Mouse (Mus musculus): ENCODE measurements around the gene Gstm5.
"Not testable (repeated sequence)": the region's sequence is repeated elsewhere in the genome, so short reads cannot be mapped to it uniquely, and the experiment has no call there.

The Gstm5 gene

DNA sequence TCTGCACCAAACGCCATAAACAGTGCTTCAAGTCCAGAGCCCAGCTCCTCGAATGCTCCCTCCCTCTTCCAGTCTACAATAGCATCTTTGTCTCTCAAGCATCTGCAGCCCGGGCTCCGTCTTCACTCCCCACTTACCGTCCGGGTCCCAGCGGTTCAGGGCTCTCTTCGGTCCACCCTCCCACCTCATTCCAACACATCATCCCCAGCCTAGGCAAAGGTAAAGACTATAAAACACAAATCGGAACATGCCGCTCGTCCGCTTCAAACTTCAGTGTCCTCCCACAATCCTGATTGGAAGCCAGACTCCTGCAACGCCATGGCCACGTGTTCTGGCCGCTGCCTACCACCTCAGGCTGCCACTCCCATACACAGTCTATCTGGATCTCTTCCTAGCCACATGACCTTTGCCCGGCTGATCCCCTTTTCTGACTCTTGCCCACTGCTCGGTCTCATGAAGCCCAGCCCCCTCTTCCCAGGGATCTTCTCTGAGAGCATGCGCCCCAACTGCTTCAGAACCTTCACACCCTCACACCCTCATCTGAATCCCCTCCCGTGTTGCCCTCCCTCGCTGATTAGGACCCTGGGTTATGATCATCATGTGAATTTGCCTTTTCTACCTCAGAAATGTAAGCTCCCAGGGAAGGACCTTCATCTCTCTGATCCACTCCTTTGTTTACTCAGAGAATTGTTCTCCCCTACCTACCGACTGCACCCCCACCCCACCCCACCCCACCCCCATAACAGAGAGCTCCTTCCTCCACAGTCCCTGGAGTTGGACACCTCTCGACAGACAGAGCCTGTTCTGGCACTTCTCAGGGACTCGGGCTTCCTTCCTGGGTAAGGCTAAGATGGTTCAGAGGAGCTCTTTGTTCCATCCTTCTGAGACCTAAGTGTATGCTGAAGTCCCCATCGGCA lies 22.0 kb upstream of the Gstm5 start:
- DNase-seq (ENCODE audit: extremely low spot score, low read depth, low spot score) = no peak

- no peak for DNase-seq (ENCODE audit: extremely low spot score, low read depth, low spot score)
Observed at GRCm38 (mm10) chr3:107875231-107875630, 20.4 kb upstream of the Gstm5 start.

GRCm38 (mm10) chr3:107877005-107877404 lies 18.6 kb upstream of the Gstm5 start, which contains the start of gene Eps8l3:
Gene Eps8l3, plus strand, starts transcription at chr3:107877229.
- DNase-seq (ENCODE audit: extremely low spot score, low read depth, low spot score) = no peak

DNA sequence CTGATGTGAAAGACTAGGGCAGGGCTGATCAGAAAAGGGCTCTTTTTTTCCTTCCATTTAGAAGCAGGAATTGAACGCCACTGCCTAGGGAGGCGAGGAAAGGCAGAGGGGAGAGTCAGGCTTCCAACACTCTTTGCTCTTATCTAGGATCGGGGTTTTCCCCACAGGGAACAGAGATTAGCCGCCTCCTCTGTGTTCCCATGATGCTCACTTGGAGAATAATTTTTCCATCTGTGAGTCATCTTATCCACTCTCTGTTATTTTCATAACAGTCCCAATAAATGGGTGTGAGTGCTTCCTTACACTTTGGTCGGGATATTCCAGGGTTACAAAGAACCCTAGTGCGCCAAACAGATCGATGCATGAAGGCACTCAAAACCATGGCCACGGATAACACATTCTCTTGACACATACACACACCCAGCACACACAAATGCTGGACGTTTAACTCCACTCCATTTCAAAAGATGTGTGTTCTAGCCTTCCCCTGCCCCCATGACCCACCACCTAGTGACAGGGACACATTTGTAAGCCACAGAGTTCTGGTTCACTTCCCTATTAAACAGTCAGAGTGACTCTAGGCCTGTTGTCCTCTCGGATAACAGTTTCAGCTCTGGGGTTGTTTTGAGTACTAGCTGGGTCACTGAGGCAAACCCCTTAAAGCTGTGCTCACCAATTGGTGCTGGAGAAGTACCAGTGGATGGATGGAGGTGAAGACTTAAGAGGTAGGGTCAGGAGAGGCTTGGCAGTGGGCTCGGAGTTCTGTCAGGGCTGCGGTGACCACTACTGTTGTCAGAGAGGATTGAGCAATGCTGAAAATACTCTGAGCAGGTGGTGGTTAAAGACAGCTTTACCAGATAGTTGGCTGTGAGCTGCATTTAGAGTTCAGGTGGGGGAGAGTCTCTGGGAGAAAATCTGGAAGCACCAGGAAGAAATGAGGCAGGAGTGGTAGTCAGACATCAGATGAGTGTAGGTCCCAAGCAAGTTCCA lies 17.6 kb upstream of the Gstm5 start:
- no peak for DNase-seq (ENCODE audit: extremely low spot score, low read depth, low spot score)

- no peak for DNase-seq (ENCODE audit: extremely low spot score, low read depth, low spot score)
Observed at GRCm38 (mm10) chr3:107887674-107888495, 7.7 kb upstream of the Gstm5 start.

- DNase-seq (ENCODE audit: extremely low spot score, low read depth, low spot score) = not testable (repeated sequence)
Observed at GRCm38 (mm10) chr3:107889236-107889635, 6.4 kb upstream of the Gstm5 start.

DNA sequence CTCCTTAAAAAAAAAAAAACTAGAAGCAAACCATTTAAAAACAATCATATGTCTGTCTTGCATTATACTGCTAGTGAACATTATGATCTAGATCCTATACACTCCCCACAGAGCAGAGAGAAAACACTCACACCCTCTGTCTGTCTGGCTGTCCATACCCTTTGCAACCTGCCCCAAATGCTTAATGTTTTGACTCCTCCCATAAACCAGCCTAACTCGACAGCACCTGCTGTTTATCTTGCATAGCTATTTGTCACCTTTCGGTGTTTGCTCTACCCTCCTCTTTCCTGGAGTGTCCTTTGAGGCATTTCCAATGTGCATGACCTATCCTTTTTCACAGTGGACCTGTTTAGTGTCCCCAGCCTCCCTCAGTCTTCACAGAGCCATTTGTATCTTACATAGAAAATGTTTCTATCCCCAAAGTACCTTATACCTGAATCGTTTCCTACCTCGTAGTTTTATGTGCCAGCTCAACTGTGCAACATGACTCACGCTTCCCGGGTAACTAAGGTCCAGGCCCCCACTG lies 364 bp upstream of the Gstm5 start:
- no peak for DNase-seq (ENCODE audit: extremely low spot score, low read depth, low spot score)

GRCm38 (mm10) chr3:107898691-107899090 lies 3.1 kb downstream of the Gstm5 start:
- no peak for DNase-seq (ENCODE audit: extremely low spot score, low read depth, low spot score)

DNA sequence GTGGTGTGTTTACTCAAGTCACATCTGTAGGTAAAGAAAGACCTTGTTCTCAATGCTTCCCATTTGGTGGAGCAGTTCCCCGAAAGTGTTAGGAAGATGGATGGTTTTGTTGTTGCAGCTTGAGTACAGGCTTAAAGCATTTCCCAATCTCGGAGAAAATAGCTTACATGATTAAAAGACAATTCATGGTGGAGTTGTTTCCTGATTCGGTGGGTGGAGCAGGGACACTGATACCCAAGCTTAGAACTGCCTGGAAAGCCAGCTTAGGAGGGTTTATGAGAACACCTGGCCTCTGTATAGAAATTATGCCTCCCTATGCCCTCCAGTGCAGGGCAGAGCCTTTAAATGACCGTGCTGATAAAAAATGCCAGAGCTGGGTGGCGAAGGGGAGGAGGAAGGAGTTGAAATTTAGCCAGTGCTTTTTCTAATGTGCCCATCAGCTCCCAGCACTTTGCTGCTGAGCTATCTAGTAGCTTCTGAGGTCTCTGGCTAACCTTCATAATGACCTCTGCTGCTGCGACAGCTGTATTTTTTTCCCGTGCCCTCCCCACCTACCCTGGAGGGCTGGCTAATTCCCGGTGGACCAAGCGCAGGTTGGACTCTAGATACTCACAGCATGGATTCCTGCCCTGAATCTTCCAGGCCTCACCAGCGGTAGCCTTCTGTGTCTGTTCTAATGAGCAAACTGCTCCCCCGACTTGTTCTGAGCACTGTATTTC lies 5.5 kb downstream of the Gstm5 start:
- DNase-seq (ENCODE audit: extremely low spot score, low read depth, low spot score) = no peak

DNA sequence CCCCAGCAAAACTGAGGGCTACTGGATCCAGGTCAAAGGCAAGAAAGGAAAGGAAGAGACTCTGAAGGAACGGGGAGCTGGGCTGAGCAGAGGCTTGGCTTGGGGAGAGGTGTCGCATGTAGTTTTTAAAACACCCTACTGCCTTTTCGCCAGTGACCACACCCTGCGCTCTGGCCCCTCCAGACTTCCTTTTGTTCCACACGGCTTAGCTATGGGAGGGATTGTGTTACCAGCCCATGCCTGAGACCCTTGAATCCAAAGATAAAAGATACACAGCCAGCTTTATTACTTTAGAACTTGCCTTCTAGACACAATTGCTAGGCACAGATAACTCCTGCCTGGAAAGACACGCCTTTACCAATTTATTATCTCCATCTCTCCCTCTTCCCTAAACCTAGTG lies 10.3 kb downstream of the Gstm5 start:
- DNase-seq (ENCODE audit: extremely low spot score, low read depth, low spot score) = no peak

- DNase-seq (ENCODE audit: extremely low spot score, low read depth, low spot score) = no peak
Observed at GRCm38 (mm10) chr3:107916674-107917073, 21.1 kb downstream of the Gstm5 start.

GRCm38 (mm10) chr3:107917097-107917496 lies 21.5 kb downstream of the Gstm5 start:
- no peak for DNase-seq (ENCODE audit: extremely low spot score, low read depth, low spot score)

DNA sequence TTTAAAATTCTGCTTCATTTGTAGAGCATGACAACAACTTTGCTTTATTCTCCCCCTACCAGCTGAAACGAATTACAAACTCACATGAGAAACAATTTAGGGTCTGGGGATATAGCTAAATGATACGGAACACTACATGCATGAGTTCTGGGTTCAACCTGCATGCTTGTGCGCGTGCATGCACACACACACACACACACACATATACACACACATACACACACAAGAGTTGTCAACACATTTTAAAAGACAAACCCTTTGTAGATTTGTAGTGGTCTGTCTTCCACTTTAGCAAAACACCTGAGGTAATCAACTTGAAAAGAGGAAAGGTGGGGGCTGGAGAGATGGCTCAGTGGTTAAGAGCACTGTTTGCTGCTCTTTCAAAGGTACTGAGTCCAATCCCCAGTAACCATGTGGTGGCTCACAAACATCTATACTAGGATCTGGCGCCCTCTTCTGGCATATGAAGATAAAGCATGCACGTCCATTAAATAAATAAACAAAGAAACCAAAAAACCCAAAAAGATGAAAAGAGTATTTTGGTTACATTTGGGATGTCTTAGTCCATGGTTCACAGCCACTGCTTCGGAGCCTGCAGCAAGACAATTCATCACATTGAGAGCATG lies 22.3 kb downstream of the Gstm5 start:
- DNase-seq (ENCODE audit: extremely low spot score, low read depth, low spot score) = no peak

GRCm38 (mm10) chr3:107920348-107920747 lies 24.7 kb downstream of the Gstm5 start:
- no peak for DNase-seq (ENCODE audit: extremely low spot score, low read depth, low spot score)

DNA sequence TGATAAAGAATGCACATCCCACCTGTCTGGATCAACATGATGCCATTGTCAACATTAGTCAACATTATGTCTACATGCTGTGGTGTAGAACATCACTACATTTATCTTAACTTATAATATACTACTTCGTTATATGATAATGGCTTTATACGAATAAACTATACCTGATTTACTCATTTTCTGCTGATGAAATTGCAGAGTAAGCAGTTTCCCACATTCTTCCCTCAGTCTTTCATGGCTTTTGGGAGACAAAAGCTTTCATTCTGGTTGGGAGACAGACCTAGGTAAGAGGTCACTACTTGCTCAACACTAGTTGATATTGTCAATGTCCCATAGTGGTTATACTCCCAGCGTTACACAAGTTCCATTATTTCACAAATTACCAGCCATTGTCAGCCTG lies 29.7 kb downstream of the Gstm5 start:
- no peak for DNase-seq (ENCODE audit: extremely low spot score, low read depth, low spot score)

GRCm38 (mm10) chr3:107927841-107928240 lies 32.2 kb downstream of the Gstm5 start:
- no peak for DNase-seq (ENCODE audit: extremely low spot score, low read depth, low spot score)

DNA sequence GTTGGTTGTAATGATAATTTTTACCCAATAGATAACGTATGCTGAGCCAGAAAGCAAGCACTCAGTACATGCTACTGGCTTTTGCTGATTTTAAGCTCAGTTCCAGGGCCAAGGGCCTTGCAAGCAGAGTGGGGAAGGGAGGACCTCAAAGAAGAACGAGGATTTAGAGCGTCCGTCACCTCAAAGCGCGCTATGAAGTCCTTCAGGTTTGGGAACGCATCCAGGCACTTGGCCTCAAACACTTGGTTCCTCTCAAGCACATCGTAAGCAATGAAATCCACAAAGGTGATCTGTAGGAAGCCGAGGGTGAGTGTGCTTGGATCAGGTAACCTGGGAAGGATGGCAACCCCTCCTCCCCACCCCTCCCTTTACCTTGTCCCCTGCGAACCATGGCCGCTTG lies 33.1 kb downstream of the Gstm5 start:
- DNase-seq (ENCODE audit: extremely low spot score, low read depth, low spot score) = no peak

DNA sequence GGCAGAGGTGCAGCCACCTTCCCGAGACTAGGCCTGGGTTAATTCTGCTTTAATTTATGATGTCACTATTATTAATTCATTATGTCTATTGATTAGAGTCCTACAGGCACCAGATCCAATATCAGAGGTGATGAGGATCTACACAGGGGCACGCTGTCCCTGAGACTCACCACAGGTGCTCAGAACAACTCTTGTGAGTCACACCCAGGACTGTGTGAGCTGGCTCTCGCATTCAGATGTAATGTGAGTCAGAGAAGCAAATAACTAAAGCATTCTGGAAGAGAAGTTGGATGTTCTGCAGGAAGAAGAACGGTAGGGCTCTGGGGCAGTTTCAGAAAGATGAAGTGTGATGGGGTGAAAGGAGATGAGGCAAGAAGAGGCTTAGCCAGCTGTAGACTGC lies 33.6 kb downstream of the Gstm5 start:
- DNase-seq (ENCODE audit: extremely low spot score, low read depth, low spot score) = no peak

GRCm38 (mm10) chr3:107929731-107930130 lies 34.1 kb downstream of the Gstm5 start:
- no peak for DNase-seq (ENCODE audit: extremely low spot score, low read depth, low spot score)
